Mouse (Mus musculus) right cerebral cortex, postnatal 25 days (tissue): Measurements from ENCODE around the gene Olfr718-ps1.

Source experiments
- DNase-seq: peaks from one replicate; pipeline ENCODE4 v3.0.0; 2022

The Olfr718-ps1 gene

GRCm38 (mm10) chr5:143126908-143127307, 20.5 kb downstream of the Olfr718-ps1 start:
- DNase-seq, result no peak

GRCm38 (mm10) chr5:143126089-143126488, 21.3 kb downstream of the Olfr718-ps1 start:
- DNase-seq, result no peak

- peak; percentile 38 for DNase-seq
These were observed 21.8 kb downstream of the Olfr718-ps1 start for GRCm38 (mm10) chr5:143125601-143126000.

GRCm38 (mm10) chr5:143124805-143125378, 22.5 kb downstream of the Olfr718-ps1 start:
- no peak for DNase-seq

GRCm38 (mm10) chr5:143122673-143123072, 24.7 kb downstream of the Olfr718-ps1 start:
- DNase-seq, result no peak

GRCm38 (mm10) chr5:143122125-143122524, 25.3 kb downstream of the Olfr718-ps1 start:
- DNase-seq, result no peak

- peak; percentile 92 for DNase-seq
These were observed 34.8 kb downstream of the Olfr718-ps1 start, which contains the start of gene Rnf216 for GRCm38 (mm10) chr5:143112281-143113246. Gene Rnf216 (minus strand): TSS chr5:143112994.

- DNase-seq, result no peak
These were observed 40.5 kb downstream of the Olfr718-ps1 start for GRCm38 (mm10) chr5:143106842-143107241.

- DNase-seq, result no peak
These were observed 44.1 kb downstream of the Olfr718-ps1 start for GRCm38 (mm10) chr5:143103231-143103630.

GRCm38 (mm10) chr5:143101626-143102025, 45.8 kb downstream of the Olfr718-ps1 start:
- DNase-seq, result no peak

GRCm38 (mm10) chr5:143095256-143095655, 52.1 kb downstream of the Olfr718-ps1 start:
- no peak for DNase-seq

- DNase-seq, result no peak
These were observed 54.5 kb downstream of the Olfr718-ps1 start for GRCm38 (mm10) chr5:143092891-143093290.

GRCm38 (mm10) chr5:143084898-143085297, 62.5 kb downstream of the Olfr718-ps1 start:
- no peak for DNase-seq
